In the genomic region with DNA sequence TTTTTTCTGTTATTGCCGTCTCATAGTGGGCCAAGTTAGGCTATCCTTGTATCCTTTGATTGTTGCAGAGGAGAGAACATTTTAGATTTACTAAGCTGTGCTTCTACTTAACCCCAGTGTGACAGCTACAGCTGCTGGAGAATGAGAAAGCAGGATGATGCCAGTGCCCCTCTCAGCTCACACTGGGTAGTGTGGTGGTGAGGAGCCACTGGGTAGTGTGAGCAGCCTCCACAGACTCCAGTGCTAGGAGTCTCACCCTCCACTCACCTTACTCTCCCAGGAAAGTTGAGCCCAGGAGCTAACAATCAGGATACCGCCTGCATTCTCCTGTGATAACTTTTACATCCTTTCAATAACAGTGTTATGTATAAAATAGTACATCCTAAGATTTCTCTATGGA, we compare ENCODE assay signal across 25 mouse cellular contexts.
"Had no signal": no experiment of that assay in that cellular context is flagged by ENCODE, and none has a peak within 500 bp of the region (broad histone marks: within the 10 kb centered on the region; RNA-seq: fewer than 3 reads in every experiment).

No protein-coding gene starts in this region.

- H3K4me2 ChIP-seq: limb, embryonic 13.5 days; liver, embryonic 12.5 days; liver, embryonic 15.5 days; lung, embryonic 15.5 days; midbrain, embryonic 12.5 days; neural tube, embryonic 13.5 days; stomach, embryonic 15.5 days had no signal

- H3K36me3 ChIP-seq: limb, embryonic 10.5 days; limb, embryonic 13.5 days; lung, embryonic 15.5 days; midbrain, embryonic 12.5 days; neural tube, embryonic 13.5 days; stomach, embryonic 15.5 days had no signal

- ATAC-seq: intestine, postnatal 0 days; liver, embryonic 12.5 days had no signal

- H3K9ac ChIP-seq: limb, embryonic 13.5 days; liver, embryonic 12.5 days; liver, embryonic 15.5 days; lung, embryonic 15.5 days; midbrain, embryonic 12.5 days; neural tube, embryonic 13.5 days; stomach, embryonic 15.5 days had no signal

- DNase-seq: kidney, adult 2 months; kidney, postnatal 25 days; layer of hippocampus, adult 9-11 months; liver; lung, adult 18-20 months; lung, postnatal 10 days; lung, postnatal 36 days; retina, postnatal 1 day; right cerebral cortex, postnatal 25 days; spleen, adult 18-20 months; thymus, adult 18-20 months; thymus, postnatal 36 days had no signal

- H3K27ac ChIP-seq: kidney, postnatal 0 days; layer of hippocampus, adult 2 months; limb, embryonic 10.5 days; limb, embryonic 13.5 days; liver, embryonic 12.5 days; liver, embryonic 15.5 days; lung, embryonic 15.5 days; neural tube, embryonic 13.5 days; stomach, embryonic 15.5 days had no signal

- H3K4me1 ChIP-seq: limb, embryonic 13.5 days; lung, embryonic 15.5 days; stomach, embryonic 15.5 days had no signal

- H3K27me3 ChIP-seq: limb, embryonic 13.5 days; liver, embryonic 12.5 days; liver, embryonic 15.5 days; lung, embryonic 15.5 days; megakaryocyte, embryonic 14.5 days; midbrain, embryonic 12.5 days; neural tube, embryonic 13.5 days; stomach, embryonic 15.5 days had no signal

- H3K4me3 ChIP-seq: layer of hippocampus, adult 2 months; limb, embryonic 10.5 days; limb, embryonic 13.5 days; liver, embryonic 12.5 days; liver, embryonic 15.5 days; lung, embryonic 15.5 days; megakaryocyte, embryonic 14.5 days; midbrain, embryonic 12.5 days; myocyte; neural tube, embryonic 13.5 days; stomach, embryonic 15.5 days had no signal

- H3K9me3 ChIP-seq: limb, embryonic 10.5 days; limb, embryonic 13.5 days; liver, embryonic 12.5 days; liver, embryonic 15.5 days; lung, embryonic 15.5 days; megakaryocyte, embryonic 14.5 days; midbrain, embryonic 12.5 days; neural tube, embryonic 13.5 days; stomach, embryonic 15.5 days had no signal
